29 mouse cellular contexts compared by ENCODE assay signal in genomic region chr19:34605472-34605871, GRCm38 (mm10). TPM values are rescaled to one million over a fixed set of nuclear protein-coding genes. Genes with fewer than 3 reads are reported as not detected.
A peak's percentile ranks its signal among the peaks of the same experiment; 100 is the strongest.
DNase-seq lines count a peak whose midpoint lies in the region; ATAC-seq and TF ChIP-seq lines count a peak whose summit lies in the region.
"Had no signal": no experiment of that assay in that cellular context is flagged by ENCODE, and none has a peak within 500 bp of the region (broad histone marks: within the 10 kb centered on the region; RNA-seq: fewer than 3 reads in every experiment).

No protein-coding gene starts in this region.

- H3K79me2 ChIP-seq in MEL (ENCODE audit: control insufficient read depth, insufficient read depth, low read length, poor library complexity), result no peaks in the 10 kb centered on the region

- ATAC-seq in midbrain, embryonic 15.5 days (replicated peaks), result no peak
- ATAC-seq: forebrain, embryonic 14.5 days; forebrain, embryonic 16.5 days had no signal

- no peak for TF ChIP-seq EP300 in MEL (IDR thresholded peaks at IDR 0.05; ENCODE audit: low read depth in 1 of 2, low read length in 2 of 2)

- TF ChIP-seq CTCF in MEL (IDR thresholded peaks at IDR 0.05 in 2 of 3, conservative IDR thresholded peaks at IDR 0.05 in 1 of 3; ENCODE audit: control insufficient read depth in 1 of 3, insufficient read depth in 1 of 3, low read depth in 2 of 3, low read length in 3 of 3, poor library complexity in 1 of 3, severe bottlenecking in 1 of 3), result no peak

- no peak overlapping the region for H3K9ac ChIP-seq in MEL (ENCODE audit: control insufficient read depth, low read depth, low read length, poor library complexity, severe bottlenecking)
- no peak overlapping the region for H3K9ac ChIP-seq in midbrain, embryonic 15.5 days
- H3K9ac ChIP-seq: embryonic facial prominence, embryonic 13.5 days; embryonic facial prominence, embryonic 15.5 days; forebrain, embryonic 12.5 days had no signal

- H3K4me1 ChIP-seq in MEL (ENCODE audit: control insufficient read depth in 1 of 2, insufficient read depth in 2 of 2, low read length in 2 of 2), result peaks cover 0 to 6% of the 10 kb centered on the region in 2 experiments; a peak in 2 of 4 replicates
- no peaks in the 10 kb centered on the region for H3K4me1 ChIP-seq in midbrain, embryonic 15.5 days
- H3K4me1 ChIP-seq: embryonic facial prominence, embryonic 13.5 days; embryonic facial prominence, embryonic 15.5 days; forebrain, embryonic 10.5 days; forebrain, embryonic 12.5 days had no signal

- WGBS in midbrain, embryonic 15.5 days, result 89% methylated on average over 3 of the region's 3 CpGs

- peak; percentile 77 for DNase-seq in heart, adult 11 months
- no peak for DNase-seq in heart, postnatal 4 days
- peak; percentile 33 for DNase-seq in MEL (ENCODE audit: low read depth, low spot score)
- peak; percentile 50 for DNase-seq in induced T-regulatory cell, adult 2 months (ENCODE audit: low read depth)
- peak; percentile 72 for DNase-seq in naive thymus-derived CD4-positive, alpha-beta T cell, adult 2 months (ENCODE audit: low read depth)
- no peak for DNase-seq in kidney, adult 18-20 months
- DNase-seq in natural killer cell, adult 2 months (ENCODE audit: low spot score in 2 of 2), result no peak
- DNase-seq: adrenal gland, adult 2 months; adrenal gland, postnatal 10 days; adrenal gland, postnatal 25 days; cerebellum, adult 11-12 months; cerebellum, adult 2 months; cerebellum, adult 9-11 months; cerebellum, postnatal 14 days; cerebellum, postnatal 36 days; embryo, embryonic 11 days had no signal

- H3K27me3 ChIP-seq in MEL (ENCODE audit: control insufficient read depth in 1 of 2, insufficient read depth in 2 of 2, low read length in 2 of 2), result no peaks in the 10 kb centered on the region; a peak in 1 of 4 replicates
- no peaks in the 10 kb centered on the region for H3K27me3 ChIP-seq in midbrain, embryonic 15.5 days (replicated peaks)
- H3K27me3 ChIP-seq: CH12.LX; embryonic facial prominence, embryonic 13.5 days; embryonic facial prominence, embryonic 15.5 days; forebrain, embryonic 12.5 days had no signal

- H3K4me3 ChIP-seq in MEL (ENCODE audit: control insufficient read depth in 1 of 2, insufficient read depth in 1 of 2, low read depth in 2 of 2, low read length in 2 of 2), result no peak overlapping the region
- H3K4me3 ChIP-seq in midbrain, embryonic 15.5 days, result no peak overlapping the region
- H3K4me3 ChIP-seq: embryonic facial prominence, embryonic 13.5 days; embryonic facial prominence, embryonic 15.5 days; erythroblast, embryonic 14.5 days; forebrain, embryonic 10.5 days; forebrain, embryonic 12.5 days had no signal

- no peak for TF ChIP-seq POLR2A in MEL (IDR thresholded peaks at IDR 0.05; ENCODE audit: control insufficient read depth in 1 of 2, insufficient read depth in 1 of 2, low read depth in 1 of 2, low read length in 2 of 2, poor library complexity in 1 of 2)

- H3K9me3 ChIP-seq in MEL (replicated peaks; ENCODE audit: insufficient read depth, low read length), result no peaks in the 10 kb centered on the region
- no peaks in the 10 kb centered on the region for H3K9me3 ChIP-seq in midbrain, embryonic 15.5 days
- H3K9me3 ChIP-seq: embryonic facial prominence, embryonic 13.5 days; embryonic facial prominence, embryonic 15.5 days; forebrain, embryonic 10.5 days; forebrain, embryonic 12.5 days; G1E had no signal

- no peak overlapping the region for H3K4me2 ChIP-seq in midbrain, embryonic 15.5 days
- H3K4me2 ChIP-seq: embryonic facial prominence, embryonic 13.5 days; embryonic facial prominence, embryonic 15.5 days; forebrain, embryonic 12.5 days had no signal

- no peak overlapping the region for H3K27ac ChIP-seq in MEL (ENCODE audit: control insufficient read depth, low read depth, low read length)
- no peak overlapping the region for H3K27ac ChIP-seq in midbrain, embryonic 15.5 days
- H3K27ac ChIP-seq: embryonic facial prominence, embryonic 13.5 days; embryonic facial prominence, embryonic 15.5 days; forebrain, embryonic 10.5 days; forebrain, embryonic 12.5 days had no signal

- no peak for TF ChIP-seq RAD21 in MEL (IDR thresholded peaks at IDR 0.05; ENCODE audit: low read depth, low read length)

- H3K36me3 ChIP-seq in MEL (ENCODE audit: control insufficient read depth in 1 of 2, insufficient read depth in 2 of 2, low read length in 2 of 2), result no peaks in the 10 kb centered on the region; a peak in 1 of 4 replicates
- no peaks in the 10 kb centered on the region for H3K36me3 ChIP-seq in midbrain, embryonic 15.5 days (replicated peaks)
- H3K36me3 ChIP-seq: embryonic facial prominence, embryonic 13.5 days; embryonic facial prominence, embryonic 15.5 days; forebrain, embryonic 10.5 days; forebrain, embryonic 12.5 days; G1E had no signal

TF ChIP-seq in MEL, 35 proteins besides CTCF, POLR2A, EP300 and RAD21:
- TF ChIP-seq BHLHE40 (IDR thresholded peaks at IDR 0.05; ENCODE audit: borderline replicate concordance, low read depth, low read length) (no peak), TBP (IDR thresholded peaks at IDR 0.05; ENCODE audit: low read depth, low read length) (peak; percentile 79), GATA1 (IDR thresholded peaks at IDR 0.05; ENCODE audit: low read depth, low read length) (peak; percentile 25; the same call in 1 of the 2 replicates), JUND (IDR thresholded peaks at IDR 0.05; ENCODE audit: low read depth, low read length) (no peak), CHD2 (IDR thresholded peaks at IDR 0.05; ENCODE audit: low read length) (no peak), POLR2AphosphoS5 (IDR thresholded peaks at IDR 0.05; ENCODE audit: borderline replicate concordance, low read depth, low read length) (no peak), TCF12 (IDR thresholded peaks at IDR 0.05; ENCODE audit: low read depth, low read length) (no peak), HCFC1 (IDR thresholded peaks at IDR 0.05; ENCODE audit: low read depth, low read length) (no peak), MYC (IDR thresholded peaks at IDR 0.05; ENCODE audit: low read depth, low read length) (no peak), KAT2A (conservative IDR thresholded peaks at IDR 0.05; ENCODE audit: low read depth, low read length) (no peak), MYB (IDR thresholded peaks at IDR 0.05; ENCODE audit: low read depth, low read length) (no peak), NRF1 (IDR thresholded peaks at IDR 0.05; ENCODE audit: insufficient read depth, low read depth, low read length, poor library complexity, severe bottlenecking) (no peak), ELF1 (IDR thresholded peaks at IDR 0.05; ENCODE audit: low read depth, low read length) (no peak), ZMIZ1 (IDR thresholded peaks at IDR 0.05; ENCODE audit: low read depth, low read length) (no peak), MAX (IDR thresholded peaks at IDR 0.05; ENCODE audit: low read length) (no peak)

RNA-seq across cellular contexts. Expression of gene Ifit3b, which starts 2.3 kb away (rescaled TPM):
- under 1 TPM in 1 of 2 experiments, not detected in 1; 0.45 TPM for total RNA-seq in heart, postnatal 4 days (2021)
- total RNA-seq in MEL (2012; rRNA removed), result not detected in 2 replicates
- polyA plus RNA-seq in MEL (2012; ENCODE audit: insufficient read depth in 1 of 2, insufficient read length in 2 of 2, low read depth in 1 of 2, low replicate concordance in 2 of 2, missing spikeins in 1 of 2), result not detected
- 0.26 and 0.37 TPM in 2 replicates for polyA plus RNA-seq in midbrain, embryonic 15.5 days (2015; fragmentation: Nextera tagmentation; extraction: Ambion mirVana)
- total RNA-seq: CH12.LX; common myeloid progenitor, adult 5-6 weeks; G1E had no signal
- polyA plus RNA-seq: C2C12; embryonic facial prominence, embryonic 11.5 days; embryonic facial prominence, embryonic 13.5 days; erythroblast, embryonic 14.5 days; forebrain, embryonic 10.5 days; forebrain, embryonic 14.5 days; G1E had no signal

RNA-seq across cellular contexts. Expression of gene Ifit1bl1, which starts 3.7 kb away (rescaled TPM):
- total RNA-seq in heart, postnatal 4 days (2021), result 1 to 10 TPM; 1.8 to 2.2 TPM
- 0.10 TPM in 1 of 2 replicates, not detected in the other for total RNA-seq in MEL (2012; rRNA removed)
- polyA plus RNA-seq in MEL (2012; ENCODE audit: insufficient read depth in 1 of 2, insufficient read length in 2 of 2, low read depth in 1 of 2, low replicate concordance in 2 of 2, missing spikeins in 1 of 2), result under 1 TPM in 1 of 2 experiments, not detected in 1; 0.08 TPM
- 0.97 and 1.0 TPM in 2 replicates for polyA plus RNA-seq in midbrain, embryonic 15.5 days (2015; fragmentation: Nextera tagmentation; extraction: Ambion mirVana)
- total RNA-seq: common myeloid progenitor, adult 5-6 weeks had no signal
- polyA plus RNA-seq: C2C12; embryonic facial prominence, embryonic 11.5 days; G1E had no signal

RNA-seq across cellular contexts. Expression of gene Ifit3, which starts 22.1 kb away (rescaled TPM):
- under 1 TPM; 0.50 to 0.54 TPM for total RNA-seq in heart, postnatal 4 days (2021)
- not detected in 2 replicates for total RNA-seq in MEL (2012; rRNA removed)
- under 1 TPM in 1 of 2 experiments, not detected in 1; 0.10 TPM for polyA plus RNA-seq in MEL (2012; ENCODE audit: insufficient read depth in 1 of 2, insufficient read length in 2 of 2, low read depth in 1 of 2, low replicate concordance in 2 of 2, missing spikeins in 1 of 2)
- 1.9 and 3.5 TPM in 2 replicates for polyA plus RNA-seq in midbrain, embryonic 15.5 days (2015; fragmentation: Nextera tagmentation; extraction: Ambion mirVana)
- polyA plus RNA-seq: erythroblast, embryonic 14.5 days; G1E had no signal

RNA-seq across cellular contexts. Expression of gene Ifit1bl2, which starts 35.1 kb away (rescaled TPM):
- total RNA-seq in heart, postnatal 4 days (2021), result under 1 TPM; 0.43 to 0.81 TPM
- total RNA-seq in MEL (2012; rRNA removed), result not detected in 2 replicates
- polyA plus RNA-seq in MEL (2012; ENCODE audit: insufficient read depth in 1 of 2, insufficient read length in 2 of 2, low read depth in 1 of 2, low replicate concordance in 2 of 2, missing spikeins in 1 of 2), result not detected
- polyA plus RNA-seq in midbrain, embryonic 15.5 days (2015; fragmentation: Nextera tagmentation; extraction: Ambion mirVana), result 0.23 and 0.49 TPM in 2 replicates
- total RNA-seq: common myeloid progenitor, adult 5-6 weeks had no signal
- polyA plus RNA-seq: C2C12; erythroblast, embryonic 14.5 days; forebrain, embryonic 10.5 days; forebrain, embryonic 12.5 days; G1E had no signal

RNA-seq across cellular contexts. Expression of gene Ifit1, which starts 35.2 kb away (rescaled TPM):
- total RNA-seq in heart, postnatal 4 days (2021), result under 1 TPM; 0.17 to 0.25 TPM
- total RNA-seq in MEL (2012; rRNA removed), result 0.12 TPM in 1 of 2 replicates, not detected in the other
- polyA plus RNA-seq in MEL (2012; ENCODE audit: insufficient read depth in 1 of 2, insufficient read length in 2 of 2, low read depth in 1 of 2, low replicate concordance in 2 of 2, missing spikeins in 1 of 2), result under 1 TPM in 1 of 2 experiments, not detected in 1; 0.31 TPM
- polyA plus RNA-seq in midbrain, embryonic 15.5 days (2015; fragmentation: Nextera tagmentation; extraction: Ambion mirVana), result 0.46 and 0.78 TPM in 2 replicates
- polyA plus RNA-seq: erythroblast, embryonic 14.5 days; forebrain, embryonic 10.5 days; G1E had no signal

Comparison
In these comparisons a context has a peak if more than half of its experiments do, and no peak if none do; other contexts are left out.
1. DNase-seq: peak in heart, adult 11 months (single experiment), MEL (single experiment), induced T-regulatory cell, adult 2 months (single experiment) and naive thymus-derived CD4-positive, alpha-beta T cell, adult 2 months (single experiment); none in heart, postnatal 4 days (single experiment), kidney, adult 18-20 months (single experiment) and natural killer cell, adult 2 months (0 of 2).